Mouse (Mus musculus) embryonic facial prominence, embryonic 15.5 days (tissue): ENCODE results near the gene Dyrk2. TPM values are rescaled to one million over a fixed set of nuclear protein-coding genes. Genes with fewer than 3 reads are reported as not detected.

Experiments
- ATAC-seq: fragments of 200-750 bp; cut with Nextera tagmentation; 2 replicates; pipeline ENCODE4 v1.8.0; 2017; ENCODE audit warnings: low read depth, moderate TSS enrichment; ENCODE audit not compliant: insufficient number of reproducible peaks, low FRiP score, low TSS enrichment
- H3K27ac ChIP-seq: fragments of 300-500 bp; sonication (generic); replicated peaks from 2 replicates; pipeline ENCODE4 v1.5.1; 2015; ENCODE audit warnings: mild to moderate bottlenecking, inconsistent platforms
- H3K27me3 ChIP-seq: fragments of 300-500 bp; sonication (generic); 2 replicates; pipeline ENCODE4 v1.6.1; 2015; ENCODE audit warnings: inconsistent platforms
- H3K36me3 ChIP-seq: fragments of 300-500 bp; sonication (generic); 2 replicates; pipeline ENCODE4 v1.6.1; 2015; ENCODE audit warnings: mild to moderate bottlenecking, inconsistent platforms
- H3K4me1 ChIP-seq: fragments of 300-500 bp; sonication (generic); 2 replicates; pipeline ENCODE4 v1.6.1; 2015; ENCODE audit warnings: inconsistent platforms
- H3K4me2 ChIP-seq: fragments of 300-500 bp; sonication (generic); replicated peaks from 2 replicates; pipeline ENCODE4 v1.6.1; 2015; ENCODE audit warnings: mild to moderate bottlenecking, inconsistent platforms
- H3K4me3 ChIP-seq: fragments of 300-500 bp; sonication (generic); replicated peaks from 2 replicates; pipeline ENCODE4 v1.5.1; 2015; ENCODE audit warnings: mild to moderate bottlenecking, inconsistent platforms
- H3K9ac ChIP-seq: fragments of 300-500 bp; sonication (generic); 2 replicates; pipeline ENCODE4 v1.6.1; 2015; ENCODE audit warnings: inconsistent platforms
- H3K9me3 ChIP-seq: fragments of 300-500 bp; sonication (generic); replicated peaks from 2 replicates; pipeline ENCODE4 v1.6.1; 2016; ENCODE audit warnings: inconsistent platforms
- WGBS: fragments of 180-500 bp; shearing (Covaris S2); methylation state at CpG from one replicate; pipeline ENCODE4 v1.1.7; 2015; 5-methylcytosine and 5-hydroxymethylcytosine counted together
- polyA plus RNA-seq: library from polyadenylated mRNA; unstranded; fragments of >200 nt; fragmentation: Nextera tagmentation; extraction: Ambion mirVana; gene quantifications from 2 replicates; pipeline ENCODE4 v1.2.1, GENCODE M21; 2015

The Dyrk2 gene
- polyA plus RNA-seq, 1 experiment from 2014 or later, result 9.3 TPM

DNA sequence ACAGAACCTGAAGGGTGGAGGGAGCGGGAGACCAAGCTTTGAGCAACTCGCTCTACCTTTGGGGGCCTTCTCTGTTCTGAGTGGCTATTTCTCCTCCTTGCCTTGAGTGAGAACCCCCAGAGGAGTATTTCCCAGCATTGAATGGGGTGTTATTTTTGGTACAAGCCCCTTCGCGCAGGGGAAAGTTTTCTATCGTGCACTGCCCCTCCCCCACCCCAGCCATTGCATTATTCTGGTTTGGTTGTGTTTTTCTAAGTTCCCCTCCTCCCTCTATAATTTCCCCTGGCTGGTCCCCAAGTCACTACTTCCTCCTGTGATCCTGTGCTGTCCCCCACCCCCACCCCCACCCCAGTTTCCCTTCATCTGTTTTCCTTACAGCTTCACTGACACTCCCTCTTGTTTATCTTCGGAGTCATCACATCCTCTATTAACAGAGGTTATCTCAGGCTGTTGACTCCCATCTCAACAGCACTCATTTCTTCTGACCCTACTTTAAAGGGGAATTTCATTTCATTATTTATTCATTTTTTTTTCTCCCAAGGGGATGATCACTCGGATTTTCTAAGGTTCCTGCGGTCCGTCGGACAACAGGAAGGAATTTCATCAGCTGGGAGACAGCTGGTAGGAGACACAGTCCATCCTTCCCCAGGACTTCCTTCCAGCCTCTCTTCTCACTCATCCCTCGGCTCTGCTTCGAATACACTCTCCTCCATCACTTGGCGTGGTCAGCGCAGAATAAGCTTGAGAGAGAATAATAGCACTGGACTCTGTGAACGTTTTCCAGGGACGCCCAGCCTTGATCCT, 58.9 kb downstream of the Dyrk2 start:
- peaks cover 8% of the 10 kb centered on the region; the same call in 1 of the 2 replicates for H3K4me1 ChIP-seq
- no peak overlapping the region for H3K4me3 ChIP-seq
- H3K9ac ChIP-seq, result no peak overlapping the region
- no peaks in the 10 kb centered on the region for H3K27me3 ChIP-seq
- no peak overlapping the region for H3K4me2 ChIP-seq
- H3K9me3 ChIP-seq, result no peaks in the 10 kb centered on the region
- no peak overlapping the region for H3K27ac ChIP-seq
- no peak for ATAC-seq
- no peaks in the 10 kb centered on the region for H3K36me3 ChIP-seq
- 46% methylated on average over 16 of the region's 16 CpGs for WGBS
